Mouse (Mus musculus) intestine, embryonic 16.5 days (tissue): ENCODE data around the gene Kcnj2. TPM values are rescaled to one million over a fixed set of nuclear protein-coding genes. Genes with fewer than 3 reads are reported as not detected.

ENCODE experiments used
- ATAC-seq: fragments of 200-750 bp; cut with Nextera tagmentation; 2 replicates; pipeline ENCODE4 v1.8.0; 2017; ENCODE audit warnings: moderate TSS enrichment, moderate library complexity
- H3K27ac ChIP-seq: fragments of 300-500 bp; sonication (generic); 2 replicates; pipeline ENCODE4 v1.5.1; 2014; ENCODE audit warnings: mild to moderate bottlenecking, low read length
- H3K27me3 ChIP-seq: fragments of 300-500 bp; sonication (generic); replicated peaks from 2 replicates; pipeline ENCODE4 v1.6.1; 2014; ENCODE audit warnings: low read length, control low read depth, mixed read lengths; ENCODE audit not compliant: control insufficient read depth, insufficient read depth
- H3K36me3 ChIP-seq: fragments of 300-500 bp; sonication (generic); 2 replicates; pipeline ENCODE4 v1.6.1; 2014; ENCODE audit warnings: low read length, control low read depth; ENCODE audit not compliant: control insufficient read depth, insufficient read depth
- H3K4me1 ChIP-seq: fragments of 300-500 bp; sonication (generic); 2 replicates; pipeline ENCODE4 v1.6.1; 2014; ENCODE audit warnings: low read length, control low read depth, mixed read lengths; ENCODE audit not compliant: control insufficient read depth, insufficient read depth
- H3K4me2 ChIP-seq: fragments of 300-500 bp; sonication (generic); 2 replicates; pipeline ENCODE4 v1.6.1; 2014; ENCODE audit warnings: low read depth, low read length, control low read depth
- H3K4me3 ChIP-seq: fragments of 300-500 bp; sonication (generic); 2 replicates; pipeline ENCODE4 v1.5.1; 2014; ENCODE audit warnings: mild to moderate bottlenecking, low read length
- H3K9ac ChIP-seq: fragments of 300-500 bp; sonication (generic); 2 replicates; pipeline ENCODE4 v1.6.1; 2014; ENCODE audit warnings: low read depth, low read length
- H3K9me3 ChIP-seq: fragments of 300-500 bp; sonication (generic); 2 replicates; pipeline ENCODE4 v1.6.1; 2016; ENCODE audit warnings: low read length, control low read depth; ENCODE audit not compliant: control insufficient read depth
- WGBS: fragments of 180-500 bp; shearing (Covaris S2); extraction: QIAGEN DNeasy Blood & Tissue Kit; methylation state at CpG from one replicate; pipeline ENCODE4 v1.1.7; 2014; 5-methylcytosine and 5-hydroxymethylcytosine counted together
- polyA plus RNA-seq: library from polyadenylated mRNA; unstranded; fragments of >200 nt; fragmentation: Nextera tagmentation; extraction: Ambion mirVana; gene quantifications from 2 replicates; pipeline ENCODE4 v1.2.1, GENCODE M21; 2015

The Kcnj2 gene
- polyA plus RNA-seq, 1 experiment from 2014 or later: 1.5 TPM

GRCm38 (mm10) chr11:111057435-111057834 lies 8.5 kb upstream of the Kcnj2 start:
- Histone ChIP-seq H3K9ac (no peak overlapping the region), H3K4me1 (no peaks in the 10 kb centered on the region), H3K9me3 (no peaks in the 10 kb centered on the region), H3K36me3 (no peaks in the 10 kb centered on the region), H3K4me3 (no peak overlapping the region), H3K27me3 (no peaks in the 10 kb centered on the region), H3K27ac (no peak overlapping the region), H3K4me2 (no peak overlapping the region)
- ATAC-seq: no peak
- 96% methylated on average over 4 of the region's 4 CpGs for WGBS

DNA sequence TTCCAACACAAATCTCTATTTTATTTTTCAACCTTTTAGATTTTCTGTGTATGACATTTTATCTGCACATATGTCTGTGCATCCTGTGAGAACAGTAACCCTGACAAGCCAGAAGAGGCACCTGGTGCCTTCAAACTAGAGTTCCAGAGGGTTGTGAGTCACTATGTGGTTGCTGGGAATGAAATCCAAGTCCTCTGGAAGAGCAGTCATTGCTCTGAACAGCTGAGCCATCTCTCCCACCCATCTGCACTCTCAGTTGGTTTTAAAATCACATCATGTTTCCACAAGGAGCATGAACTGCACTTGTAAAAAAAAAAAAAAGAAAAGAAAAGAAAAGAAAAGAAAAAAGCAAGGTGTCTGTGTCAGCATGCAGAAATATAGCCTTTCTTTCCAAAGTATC lies 6.5 kb upstream of the Kcnj2 start:
- Histone ChIP-seq H3K9me3 (no peaks in the 10 kb centered on the region), H3K27ac (no peak overlapping the region), H3K4me3 (no peak overlapping the region), H3K4me1 (no peaks in the 10 kb centered on the region), H3K27me3 (no peaks in the 10 kb centered on the region), H3K36me3 (no peaks in the 10 kb centered on the region), H3K4me2 (no peak overlapping the region), H3K9ac (no peak overlapping the region)
- no peak for ATAC-seq

GRCm38 (mm10) chr11:111060216-111060615 lies 5.7 kb upstream of the Kcnj2 start:
- H3K4me2 ChIP-seq: no peak overlapping the region
- 58% methylated on average over 5 of the region's 5 CpGs for WGBS
- no peaks in the 10 kb centered on the region for H3K27me3 ChIP-seq
- ATAC-seq: no peak
- H3K27ac ChIP-seq: no peak overlapping the region
- H3K9ac ChIP-seq: no peak overlapping the region
- H3K9me3 ChIP-seq: no peaks in the 10 kb centered on the region
- no peaks in the 10 kb centered on the region for H3K4me1 ChIP-seq
- no peaks in the 10 kb centered on the region for H3K36me3 ChIP-seq
- no peak overlapping the region for H3K4me3 ChIP-seq

GRCm38 (mm10) chr11:111064751-111065527 lies 1.0 kb upstream of the Kcnj2 start:
- Histone ChIP-seq H3K4me2 (peak overlapping the region; percentile 82), H3K4me3 (peak overlapping the region; percentile 72), H3K27me3 (no peaks in the 10 kb centered on the region), H3K27ac (0 out of 2 replicates have a peak overlapping the region, but pooled peaks have one; percentile 7), H3K9me3 (no peaks in the 10 kb centered on the region), H3K4me1 (peaks cover 6% of the 10 kb centered on the region; the same call in 1 of the 2 replicates), H3K36me3 (no peaks in the 10 kb centered on the region), H3K9ac (peak overlapping the region; percentile 65)
- ATAC-seq: peak; percentile 43; the same call in 1 of the 2 replicates
- WGBS: under 1% methylated on average over 25 of the region's 25 CpGs

DNA sequence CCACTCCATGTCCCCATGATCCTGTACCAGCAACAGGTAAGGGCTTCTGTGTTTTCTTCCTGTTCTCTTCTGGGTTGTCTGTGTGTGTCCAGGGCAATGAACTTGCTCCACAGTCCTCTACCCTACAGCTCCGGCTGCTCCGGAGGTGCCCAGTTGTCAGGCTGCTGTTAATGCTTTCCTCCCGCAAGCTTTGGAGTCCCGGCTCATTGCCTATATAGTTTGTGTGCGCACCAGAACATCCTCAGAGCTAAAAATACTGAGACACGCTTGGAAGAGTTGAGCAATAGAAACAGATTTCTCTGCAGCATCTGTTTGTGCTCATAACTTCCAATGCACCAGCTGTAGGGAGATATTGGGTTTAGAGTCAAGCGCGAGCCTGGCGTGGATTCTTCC lies 331 bp downstream of the Kcnj2 start:
- H3K36me3 ChIP-seq: no peaks in the 10 kb centered on the region
- under 1% methylated on average over 9 of the region's 9 CpGs for WGBS
- H3K9ac ChIP-seq: peak overlapping the region; percentile 65
- peak overlapping the region; percentile 82 for H3K4me2 ChIP-seq
- H3K4me1 ChIP-seq: peaks cover 6% of the 10 kb centered on the region; the same call in 1 of the 2 replicates
- H3K4me3 ChIP-seq: peak overlapping the region; percentile 72
- H3K27me3 ChIP-seq: no peaks in the 10 kb centered on the region
- peak; percentile 79 for ATAC-seq
- peak overlapping the region; percentile 39 for H3K27ac ChIP-seq
- H3K9me3 ChIP-seq: no peaks in the 10 kb centered on the region

DNA sequence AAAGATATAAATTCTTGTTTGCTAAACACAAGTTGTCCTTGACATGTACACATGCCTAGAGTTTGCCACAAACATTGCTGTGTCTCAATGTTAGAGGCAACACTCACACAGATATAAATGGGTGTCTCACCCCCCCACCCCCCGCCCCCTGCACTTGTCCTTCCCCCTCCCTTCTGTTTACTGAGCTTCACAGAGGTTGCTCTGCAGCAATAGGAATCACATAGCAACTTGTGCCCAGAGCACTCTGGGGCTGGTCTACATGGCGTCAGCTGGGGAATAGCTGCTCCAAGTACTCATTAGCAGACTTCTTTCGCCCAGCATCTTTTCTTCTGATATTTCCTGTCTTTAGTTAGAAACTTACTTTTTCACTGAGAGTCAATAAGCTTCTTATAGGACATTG lies 1.8 kb downstream of the Kcnj2 start:
- peak overlapping the region; percentile 20 for H3K4me2 ChIP-seq

GRCm38 (mm10) chr11:111070460-111070859 lies 4.5 kb downstream of the Kcnj2 start:
- no peaks in the 10 kb centered on the region for H3K27me3 ChIP-seq
- no peak for ATAC-seq

More for the DNA sequence above, 1.8 kb downstream of the Kcnj2 start:
- Histone ChIP-seq H3K36me3 (peaks cover 4% of the 10 kb centered on the region; the same call in 1 of the 2 replicates), H3K9ac (no peak overlapping the region), H3K4me1 (peaks cover 6% of the 10 kb centered on the region; the same call in 1 of the 2 replicates), H3K9me3 (no peaks in the 10 kb centered on the region), H3K27me3 (no peaks in the 10 kb centered on the region), H3K27ac (no peak overlapping the region), H3K4me3 (0 out of 2 replicates have a peak overlapping the region, but pooled peaks have one; percentile 0)
- 69% methylated on average over 3 of the region's 3 CpGs for WGBS
- no peak for ATAC-seq

DNA sequence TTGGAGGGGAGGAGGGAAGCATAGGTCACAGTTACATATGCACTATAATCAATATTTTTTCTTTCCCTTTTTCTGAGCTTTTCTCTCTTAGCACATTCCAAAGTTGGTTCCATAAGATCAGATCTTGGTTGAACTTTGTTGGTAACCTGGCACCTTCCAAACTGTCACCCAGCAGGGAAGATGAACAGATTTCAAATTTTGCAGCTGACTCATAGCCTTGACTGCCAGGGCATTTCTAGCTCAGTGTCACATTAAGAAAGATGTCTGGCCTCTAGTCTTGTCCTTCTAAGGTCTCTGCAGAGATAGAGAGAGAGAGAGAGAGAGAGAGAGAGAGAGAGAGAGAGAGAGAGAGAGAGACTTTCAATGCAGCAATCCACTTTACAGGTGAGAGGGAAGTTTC lies 8.2 kb downstream of the Kcnj2 start:
- H3K27ac ChIP-seq: no peak overlapping the region
- H3K4me1 ChIP-seq: no peaks in the 10 kb centered on the region
- H3K9ac ChIP-seq: no peak overlapping the region
- H3K4me3 ChIP-seq: no peak overlapping the region
- ATAC-seq: no peak
- H3K36me3 ChIP-seq: peaks cover 4% of the 10 kb centered on the region; the same call in 1 of the 2 replicates
- no peaks in the 10 kb centered on the region for H3K9me3 ChIP-seq
- H3K4me2 ChIP-seq: no peak overlapping the region
- H3K27me3 ChIP-seq: no peaks in the 10 kb centered on the region

More at GRCm38 (mm10) chr11:111070460-111070859, 4.5 kb downstream of the Kcnj2 start:
- peaks cover 4% of the 10 kb centered on the region; the same call in 1 of the 2 replicates for H3K36me3 ChIP-seq
- no peak overlapping the region for H3K9ac ChIP-seq
- no peaks in the 10 kb centered on the region for H3K9me3 ChIP-seq
- H3K4me1 ChIP-seq: peaks cover 6% of the 10 kb centered on the region; the same call in 1 of the 2 replicates
- no peak overlapping the region for H3K4me3 ChIP-seq
- H3K4me2 ChIP-seq: no peak overlapping the region
- H3K27ac ChIP-seq: no peak overlapping the region

DNA sequence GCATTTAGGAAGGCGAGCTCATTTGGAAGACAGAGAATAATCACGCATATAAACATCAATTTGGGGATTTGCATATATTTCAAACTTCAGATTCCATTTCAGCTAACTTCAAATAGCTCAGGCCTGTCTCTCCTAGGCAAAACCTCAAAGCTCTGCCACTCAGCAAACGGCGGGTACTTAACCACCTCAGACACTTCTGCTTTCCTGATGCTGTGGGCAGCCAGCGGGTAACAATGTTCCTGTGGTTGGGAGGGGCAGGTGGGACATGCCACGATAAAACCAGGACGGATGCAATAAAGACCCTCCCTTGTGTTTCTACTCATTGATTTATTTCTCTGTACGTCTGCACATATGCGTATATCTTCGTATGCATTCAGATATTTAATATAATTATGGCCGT lies 12.1 kb downstream of the Kcnj2 start:
- Histone ChIP-seq H3K9me3 (no peaks in the 10 kb centered on the region), H3K36me3 (no peaks in the 10 kb centered on the region), H3K4me2 (no peak overlapping the region), H3K9ac (no peak overlapping the region), H3K4me3 (no peak overlapping the region), H3K27ac (no peak overlapping the region), H3K4me1 (no peaks in the 10 kb centered on the region), H3K27me3 (no peaks in the 10 kb centered on the region)
- WGBS: 80% methylated on average over 11 of the region's 11 CpGs
- no peak for ATAC-seq
